Mouse (Mus musculus): ENCODE measurements around the gene Ghdc.

Ghdc gene

DNA sequence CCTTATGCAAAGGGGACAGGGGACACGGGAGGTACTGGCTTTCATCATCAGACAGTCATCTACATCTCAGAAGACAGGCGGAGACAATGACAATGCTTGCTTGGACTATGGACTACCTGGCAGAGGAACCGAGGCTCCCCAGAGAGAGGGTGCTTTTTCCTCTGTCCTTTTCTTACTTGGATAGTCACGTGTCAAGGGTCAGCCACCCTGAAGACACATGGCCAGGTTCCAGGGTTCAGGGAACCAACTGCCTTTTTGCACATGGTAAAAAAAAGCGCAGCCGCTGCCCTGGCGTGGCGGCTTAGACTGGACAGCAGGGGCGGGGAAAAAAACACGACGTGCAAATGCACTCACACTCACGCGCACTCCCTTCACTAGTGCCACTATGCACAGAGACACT, 11.8 kb upstream of the Ghdc start:
- DNase-seq (ENCODE audit: low spot score): no peak

DNA sequence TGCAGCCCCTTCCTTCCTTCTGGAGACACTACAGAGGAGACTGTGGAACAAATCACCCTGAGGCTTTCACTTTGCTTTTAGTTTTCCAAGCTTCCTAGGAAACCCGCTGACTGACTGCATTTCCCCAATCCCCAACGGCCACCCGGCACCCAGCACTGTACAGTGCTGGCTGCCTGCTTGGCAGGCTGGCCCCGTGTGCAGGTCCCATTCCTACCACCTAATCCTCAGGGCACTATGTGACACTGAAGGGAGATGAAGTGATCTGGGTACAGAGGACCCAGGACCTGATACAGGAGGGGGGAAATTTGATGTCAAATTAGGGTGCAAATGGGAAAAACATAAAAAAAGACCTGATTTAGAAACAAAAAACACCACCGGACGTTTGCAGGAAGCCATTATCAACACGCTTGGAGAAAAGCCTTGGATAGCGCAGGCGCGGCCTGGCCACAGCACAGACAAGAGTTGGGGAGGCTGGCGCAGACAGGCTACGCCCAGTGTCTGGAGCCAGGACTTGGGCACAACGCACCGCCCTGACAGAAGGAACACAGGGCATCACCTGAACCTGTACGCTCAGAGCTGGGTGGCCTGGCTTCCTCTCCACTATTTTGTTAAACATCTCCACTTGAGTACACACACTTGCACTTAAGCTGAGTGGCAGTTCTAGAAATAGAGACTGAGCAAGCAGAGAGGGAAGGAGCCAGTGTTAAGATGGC, 11.2 kb upstream of the Ghdc start:
- no peak for DNase-seq (ENCODE audit: low spot score)

DNA sequence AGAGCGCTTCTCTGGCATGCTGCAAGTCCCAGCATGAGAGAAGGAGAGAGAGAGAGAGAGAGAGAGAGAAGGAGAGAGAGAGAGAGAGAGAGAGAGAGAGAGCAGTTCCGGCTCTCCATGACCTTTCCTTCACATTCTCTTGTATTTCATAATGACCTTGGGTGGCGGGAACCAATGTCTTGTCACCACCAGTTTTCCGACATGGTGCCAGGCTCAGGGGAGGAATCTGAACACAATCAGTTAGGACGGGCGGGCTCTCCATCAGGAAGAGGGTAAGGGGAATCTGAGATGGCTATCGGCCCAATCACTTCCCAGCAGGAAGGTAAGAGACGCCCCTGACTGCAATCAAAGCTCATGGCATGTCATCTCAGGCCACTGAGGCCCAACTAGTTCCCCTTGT, 9.5 kb upstream of the Ghdc start:
- DNase-seq (ENCODE audit: low spot score): no peak

DNA sequence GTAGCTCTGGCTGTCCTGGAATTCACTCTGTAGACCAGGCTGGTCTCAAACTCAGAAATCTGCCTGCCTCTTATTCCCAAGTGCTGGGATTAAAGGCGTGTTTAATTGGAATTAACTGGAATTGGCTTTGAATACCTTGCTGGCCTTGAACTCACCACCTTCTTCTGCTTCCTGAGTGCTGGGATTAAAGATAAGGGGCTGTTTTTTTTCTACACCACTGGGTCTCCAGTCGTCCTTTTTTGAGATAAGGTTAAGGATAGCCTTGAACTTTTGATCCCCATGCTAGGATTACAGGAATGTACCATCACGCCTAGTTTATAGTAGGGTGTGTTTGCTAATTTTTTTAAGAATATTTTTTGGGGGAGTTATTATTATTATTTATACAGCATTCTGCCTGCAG, 7.3 kb upstream of the Ghdc start:
- no peak for DNase-seq (ENCODE audit: low spot score)

DNA sequence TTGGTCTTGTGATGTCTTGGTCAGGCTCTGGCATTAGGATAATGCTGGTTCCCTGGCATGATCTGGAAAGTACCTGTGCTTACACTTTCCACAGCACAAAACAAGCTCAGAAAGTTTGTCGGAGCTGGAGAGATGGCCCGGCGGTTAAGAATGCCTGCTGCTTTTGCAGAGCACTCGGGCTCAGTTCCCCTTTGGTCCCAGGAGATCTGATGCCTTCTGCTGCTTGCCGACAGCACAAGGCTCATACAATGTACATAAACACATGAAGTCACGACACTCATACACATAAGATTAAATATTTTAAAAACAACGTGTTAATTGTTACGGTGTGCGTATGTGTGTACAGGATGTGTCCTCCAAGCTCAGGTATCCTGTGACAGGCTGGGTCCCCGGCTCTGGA, 5.2 kb upstream of the Ghdc start:
- no peak for DNase-seq (ENCODE audit: low spot score)

DNA sequence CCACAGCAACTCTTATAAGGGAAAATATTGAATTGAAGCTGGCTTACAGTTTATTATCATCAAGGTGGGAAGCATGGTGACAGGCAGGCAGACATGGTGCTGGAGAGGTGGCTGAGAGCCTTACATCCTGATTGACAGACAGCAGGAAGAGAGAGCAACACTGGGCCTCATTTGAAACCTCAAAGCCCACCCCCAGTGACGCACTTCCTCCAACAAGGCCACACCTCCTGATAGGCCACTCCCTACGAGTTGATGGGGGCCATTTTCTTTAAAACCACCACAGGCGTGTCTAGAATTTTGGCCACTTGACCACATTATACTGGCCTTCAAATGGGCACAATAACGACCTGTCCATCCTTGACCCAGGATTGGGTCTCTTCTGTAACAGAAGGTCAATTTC, 3.5 kb upstream of the Ghdc start:
- DNase-seq (ENCODE audit: low spot score): no peak

DNA sequence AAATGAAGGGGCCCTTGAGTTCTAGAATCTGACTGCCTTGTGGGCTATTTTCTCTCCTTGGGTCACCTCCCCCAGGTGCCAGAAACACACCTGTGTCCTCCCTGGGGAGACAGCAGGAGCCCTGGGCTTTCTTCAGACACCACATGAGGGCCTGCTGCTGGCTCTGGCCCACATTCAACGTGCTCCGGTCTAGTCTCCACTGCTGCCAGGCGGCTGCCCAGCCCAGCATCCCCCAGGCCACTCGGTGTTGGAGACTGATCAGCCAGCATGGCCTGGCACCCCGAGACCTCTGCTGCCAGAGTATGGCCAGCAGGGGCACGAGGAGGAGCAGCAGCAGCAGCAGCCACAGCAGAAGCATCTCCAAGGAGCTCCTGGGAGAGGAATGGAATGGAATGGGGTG, 777 bp downstream of the Ghdc start:
- DNase-seq (ENCODE audit: low spot score): no peak

DNA sequence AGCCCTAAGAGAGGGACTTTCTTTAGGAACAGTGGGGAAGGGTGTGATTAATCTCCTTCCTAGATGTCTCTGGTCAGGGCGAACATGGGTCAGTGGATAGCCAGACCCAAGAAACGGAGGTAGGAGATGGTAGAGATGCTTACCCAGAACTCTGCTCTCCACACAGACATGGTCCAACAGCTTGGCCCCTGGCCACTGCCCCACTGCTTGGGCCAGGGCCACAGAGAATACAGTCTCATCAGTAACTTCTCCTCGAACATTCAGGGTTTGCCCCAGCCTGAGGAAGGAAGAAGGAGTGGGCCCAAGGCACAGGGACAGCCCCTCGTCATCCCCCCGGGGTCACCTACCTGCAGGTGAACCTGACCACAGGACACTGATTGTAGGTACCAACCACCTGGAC, 2.9 kb downstream of the Ghdc start:
- DNase-seq (ENCODE audit: low spot score): no peak

DNA sequence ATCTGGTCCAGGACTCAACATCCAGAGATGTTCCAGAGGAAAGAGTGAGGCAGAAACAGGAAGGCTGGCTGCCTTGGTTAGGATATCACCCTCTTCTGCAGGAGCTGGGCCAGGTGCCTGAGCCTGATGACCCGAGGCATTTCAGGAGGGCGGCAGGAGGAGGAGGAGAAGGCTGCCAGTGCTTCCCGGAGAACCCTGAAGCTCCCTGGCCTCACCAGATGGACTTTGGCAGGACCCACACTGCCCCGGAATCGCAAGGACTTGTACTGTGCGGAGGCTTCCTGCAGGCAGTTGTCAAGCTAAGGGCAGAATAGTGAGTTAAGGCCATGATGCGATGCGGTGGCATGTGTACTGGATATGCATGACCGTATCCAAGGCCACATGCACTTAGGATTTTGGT, 4.0 kb downstream of the Ghdc start:
- no peak for DNase-seq (ENCODE audit: low spot score)

DNA sequence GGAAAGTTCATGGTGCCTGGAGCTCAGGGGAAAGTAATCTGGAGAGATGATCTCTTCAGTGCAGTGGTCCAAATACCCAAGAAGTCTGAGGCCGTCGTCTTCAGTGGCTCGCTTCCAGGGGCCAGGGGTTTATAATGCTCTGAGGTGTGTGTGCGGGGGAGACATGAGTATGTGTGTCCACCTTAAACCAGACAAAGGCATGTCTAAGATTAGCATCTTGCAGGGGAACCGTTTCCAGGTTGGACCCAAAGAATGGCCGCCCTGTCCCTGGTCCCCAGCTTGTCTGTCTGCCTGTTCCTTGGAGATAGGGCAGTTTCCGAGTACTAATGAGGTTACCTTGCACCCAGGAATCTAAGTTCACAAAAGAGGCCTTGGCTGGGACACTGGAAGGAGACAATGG, 7.9 kb downstream of the Ghdc start, which contains the start of gene Hcrt:
TSS of gene Hcrt (minus strand) at position 101 of the 400 bp plus-strand sequence.
- DNase-seq (ENCODE audit: low spot score): no peak

DNA sequence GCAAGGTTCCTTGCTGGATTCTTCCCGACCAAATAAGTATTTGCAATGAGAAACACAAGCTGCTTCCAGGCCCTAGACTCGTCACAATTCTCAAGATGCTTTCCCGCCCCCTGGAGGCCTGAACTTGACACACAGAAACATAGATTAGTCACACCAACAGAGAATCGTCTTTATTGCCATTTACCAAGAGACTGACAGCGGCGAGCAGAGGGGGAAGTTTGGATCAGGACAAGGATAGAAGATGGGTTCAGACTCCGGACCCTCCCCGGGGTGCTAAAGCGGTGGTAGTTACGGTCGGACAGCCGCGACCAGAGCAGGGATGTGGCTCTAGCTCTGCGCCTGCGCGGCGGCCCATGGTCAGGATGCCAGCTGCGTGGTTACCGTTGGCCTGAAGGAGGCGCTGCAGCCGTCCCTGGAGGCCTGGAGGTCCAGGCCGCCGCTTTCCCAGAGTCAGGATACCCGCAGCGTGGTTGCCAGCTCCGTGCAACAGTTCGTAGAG, 9.2 kb downstream of the Ghdc start:
- DNase-seq (ENCODE audit: low spot score): peak; percentile 85

DNA sequence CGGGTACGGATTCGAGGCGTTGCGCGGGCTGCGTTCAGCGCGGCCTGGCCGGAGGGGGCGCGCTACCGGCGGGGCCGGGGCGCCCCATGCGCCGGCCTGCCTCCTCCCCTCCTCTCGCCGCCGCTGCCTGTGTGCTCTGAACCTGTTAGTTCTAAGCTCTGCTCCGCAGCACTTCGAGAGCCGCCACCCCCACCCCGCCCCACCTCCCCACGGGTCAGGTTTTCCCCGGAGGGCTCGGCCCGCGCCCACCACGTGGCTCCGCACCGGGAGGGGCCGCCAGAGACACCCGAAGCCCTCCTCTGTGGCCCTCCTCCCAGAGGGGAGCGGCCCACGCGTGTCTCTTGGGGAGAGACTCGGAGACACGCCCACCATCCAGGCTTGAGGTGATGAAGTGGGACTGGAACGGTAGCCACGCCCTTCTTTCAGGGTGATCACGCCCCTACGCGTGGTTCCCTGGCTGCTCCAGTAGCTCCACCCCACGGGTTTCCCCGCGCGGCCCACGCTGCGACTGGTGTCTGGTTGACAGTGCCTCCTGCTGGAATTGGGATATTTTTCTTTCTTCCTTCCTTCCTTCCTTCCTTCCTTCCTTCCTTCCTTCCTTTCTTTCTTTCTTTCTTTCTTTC, 11.0 kb downstream of the Ghdc start, which contains the start of gene Kcnh4:
TSS of gene Kcnh4 (minus strand) at position 332 of the 623 bp plus-strand sequence.
- peak; percentile 35 for DNase-seq (ENCODE audit: low spot score)

DNA sequence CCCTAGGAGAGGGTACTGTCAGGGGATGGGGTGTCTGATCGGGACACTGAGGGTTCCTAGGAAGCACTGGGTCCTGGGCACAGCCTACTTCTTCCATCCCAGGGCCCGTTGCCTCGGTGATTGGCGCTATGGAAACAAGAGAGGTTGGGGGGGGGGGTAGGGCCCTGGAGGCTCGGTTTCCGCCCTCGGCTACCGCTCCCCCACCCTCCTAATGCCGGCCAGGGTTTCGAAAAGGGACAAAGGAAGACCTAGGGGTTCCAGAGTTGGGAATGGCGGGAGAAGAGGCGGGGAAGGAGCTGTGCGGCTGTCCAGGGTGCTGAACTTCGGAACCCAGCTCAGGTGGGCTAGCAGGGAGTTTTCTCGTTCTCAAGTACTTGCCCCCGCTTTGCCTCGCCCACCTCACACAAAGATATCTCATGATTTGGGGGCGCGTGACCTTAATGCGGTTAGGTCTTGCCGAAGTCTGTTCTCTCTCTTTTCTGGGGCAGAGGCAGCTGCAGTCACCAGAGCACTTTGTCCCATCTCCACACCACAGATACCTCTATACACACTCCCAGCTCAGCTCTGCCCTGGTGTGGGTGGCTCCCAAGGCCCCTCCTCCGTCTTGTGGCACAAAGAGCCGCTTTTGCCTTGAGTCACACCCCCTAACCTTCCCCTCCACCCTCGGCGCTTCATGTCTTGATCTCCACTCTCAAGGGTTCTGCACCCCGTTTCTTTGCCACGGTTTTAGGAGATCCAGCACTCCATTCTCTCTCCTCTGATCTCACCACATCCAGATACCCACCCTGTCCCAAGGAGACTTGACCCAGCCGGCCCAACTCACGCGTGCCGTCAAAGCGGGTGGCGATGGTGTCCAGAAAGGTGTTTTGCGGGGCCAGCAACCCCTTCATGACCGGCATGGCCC, 11.8 kb downstream of the Ghdc start:
- peak; percentile 69 for DNase-seq (ENCODE audit: low spot score)

DNA sequence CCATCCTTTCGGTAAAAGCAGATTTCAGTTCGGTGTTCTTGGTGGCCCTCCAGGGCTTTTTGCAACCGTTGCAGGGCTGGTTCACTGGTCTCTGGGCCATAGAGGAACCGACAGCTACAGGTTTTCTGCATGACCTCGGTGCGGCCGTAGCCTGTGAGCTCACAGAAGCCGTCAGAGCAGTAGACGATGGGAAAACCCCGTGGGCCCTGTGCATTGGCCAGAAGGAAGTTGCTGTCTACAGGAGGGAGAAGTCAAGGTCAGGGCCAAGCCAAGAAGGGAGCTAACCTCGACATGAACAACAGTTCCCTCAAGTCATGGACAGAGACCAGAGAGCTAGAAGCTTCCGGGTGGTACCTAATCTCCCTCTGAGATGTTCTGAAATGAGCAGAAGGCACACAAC, 13.2 kb downstream of the Ghdc start:
- DNase-seq (ENCODE audit: low spot score): no peak

DNA sequence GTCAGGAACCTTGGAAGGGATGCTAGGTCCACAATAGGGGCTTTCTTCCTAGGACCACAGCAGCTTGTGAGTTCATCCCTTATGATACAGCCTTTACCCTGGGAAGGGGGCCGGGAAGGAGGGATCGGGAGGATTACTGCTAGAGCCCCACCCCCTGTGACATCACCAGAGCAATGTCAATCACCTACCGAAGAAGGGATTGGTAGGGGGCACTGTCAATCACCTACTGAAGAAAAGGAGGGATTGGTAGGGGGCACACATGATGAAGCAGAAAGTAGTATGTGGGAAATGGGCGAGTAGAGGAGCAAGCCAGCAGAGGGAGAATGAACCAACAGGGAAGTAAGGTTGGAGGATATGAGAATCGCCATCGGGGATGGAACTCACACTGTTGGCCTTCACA, 14.3 kb downstream of the Ghdc start:
- DNase-seq (ENCODE audit: low spot score): no peak

DNA sequence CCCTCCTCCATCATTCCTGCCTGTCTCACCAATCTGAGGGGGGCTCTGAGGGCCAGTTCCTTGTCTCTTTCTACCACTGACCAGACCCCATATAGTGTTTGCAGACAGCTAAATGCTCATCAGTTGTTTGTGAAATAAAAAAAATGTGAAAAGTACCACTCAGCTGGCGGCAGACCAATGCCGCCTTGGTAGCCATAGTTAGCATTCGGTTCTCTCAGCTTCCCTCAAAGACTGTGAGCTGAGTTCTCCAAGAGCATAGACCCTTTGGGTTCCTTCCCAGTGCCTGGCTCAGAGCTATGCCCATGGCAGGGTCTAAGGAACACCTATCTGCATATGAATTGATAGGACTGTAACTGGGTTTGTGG, 16.1 kb downstream of the Ghdc start:
- no peak for DNase-seq (ENCODE audit: low spot score)

DNA sequence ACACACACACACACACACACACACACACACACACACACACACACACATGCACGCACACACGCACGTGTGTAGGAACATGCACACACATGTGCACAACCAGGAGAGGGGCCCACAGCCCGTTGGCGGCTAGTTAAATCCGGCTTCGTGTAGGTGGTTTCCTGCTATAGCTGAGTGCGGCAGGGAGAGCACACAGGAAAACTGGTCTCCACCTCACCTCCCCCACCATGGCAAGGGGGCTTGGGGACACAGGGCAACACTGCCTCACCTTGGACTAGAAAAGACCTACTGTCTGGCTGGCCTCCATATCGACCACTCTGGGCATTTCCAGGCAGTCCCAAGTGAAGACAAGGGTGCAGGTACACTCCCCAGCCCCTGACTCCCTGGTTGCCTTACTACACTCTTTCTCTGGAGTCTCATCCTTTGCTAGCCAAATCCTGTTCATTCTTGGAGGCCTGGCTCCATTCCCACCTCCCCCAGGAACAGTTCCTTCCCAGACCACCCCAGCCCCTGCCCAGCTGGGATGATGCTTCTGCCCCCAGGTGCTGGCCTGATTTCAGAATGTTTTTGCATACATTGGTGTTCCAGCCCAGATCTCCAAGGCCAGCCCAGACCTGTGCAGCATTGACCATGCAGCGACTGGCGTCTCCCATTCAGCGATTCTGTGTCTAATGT, 16.6 kb downstream of the Ghdc start:
- DNase-seq (ENCODE audit: low spot score): no peak

DNA sequence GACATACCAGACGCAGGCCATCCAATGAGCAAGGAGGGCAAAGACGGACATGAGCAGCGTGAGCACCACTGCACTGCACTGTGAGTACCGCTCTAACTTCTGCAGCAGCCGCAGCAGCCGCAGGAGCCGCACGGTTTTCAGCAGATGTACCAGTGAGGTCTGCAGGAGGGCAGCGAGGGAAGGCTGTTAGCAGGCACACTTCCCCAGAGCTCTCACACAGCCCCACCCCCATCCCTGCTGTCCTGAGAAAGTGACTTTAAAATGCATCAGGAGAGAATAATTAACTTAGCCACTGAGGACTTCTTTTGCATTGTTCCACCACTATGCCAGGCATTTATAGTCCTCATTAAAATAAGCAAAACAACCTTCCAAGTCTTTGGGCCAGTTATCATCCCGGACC, 18.5 kb downstream of the Ghdc start:
- no peak for DNase-seq (ENCODE audit: low spot score)

DNA sequence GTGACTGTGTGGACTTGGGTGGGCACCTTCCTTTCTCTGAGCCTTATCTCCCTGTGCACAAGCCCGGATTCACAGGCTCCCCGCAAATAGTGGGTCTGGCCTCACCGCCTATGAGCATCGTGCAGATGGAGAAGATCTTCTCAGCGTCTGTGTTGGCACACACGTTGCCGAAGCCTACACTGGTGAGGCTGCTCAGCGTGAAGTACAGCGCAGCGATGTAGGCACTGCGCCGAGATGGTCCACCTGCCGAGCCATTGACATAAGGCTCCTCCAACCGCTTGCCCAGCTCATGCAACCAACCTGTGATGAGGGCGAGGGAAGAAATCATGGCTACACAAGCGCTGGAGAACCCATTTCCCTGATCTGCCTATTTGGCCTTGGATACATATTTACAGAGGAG, 20.6 kb downstream of the Ghdc start:
- DNase-seq (ENCODE audit: low spot score): no peak

DNA sequence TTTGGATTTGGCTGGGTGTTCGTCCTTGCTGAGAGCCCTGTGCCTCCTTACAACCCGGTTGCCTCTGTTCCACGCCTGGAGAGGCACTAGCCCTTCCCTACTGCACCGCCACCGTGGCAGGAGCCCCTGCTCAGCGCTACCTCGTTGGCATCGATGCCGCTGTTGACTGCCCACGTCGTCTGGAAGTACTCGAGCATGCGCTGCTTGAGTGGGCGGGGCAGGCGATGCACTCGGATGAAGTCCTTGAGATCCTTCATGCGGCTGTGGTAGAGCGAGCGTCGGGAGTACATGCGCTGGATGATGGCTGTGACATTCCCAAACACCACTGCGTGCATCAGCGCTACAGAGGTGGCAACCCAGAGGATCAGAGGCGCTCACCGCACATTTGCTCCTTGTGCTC, 21.3 kb downstream of the Ghdc start:
- no peak for DNase-seq (ENCODE audit: low spot score)

DNA sequence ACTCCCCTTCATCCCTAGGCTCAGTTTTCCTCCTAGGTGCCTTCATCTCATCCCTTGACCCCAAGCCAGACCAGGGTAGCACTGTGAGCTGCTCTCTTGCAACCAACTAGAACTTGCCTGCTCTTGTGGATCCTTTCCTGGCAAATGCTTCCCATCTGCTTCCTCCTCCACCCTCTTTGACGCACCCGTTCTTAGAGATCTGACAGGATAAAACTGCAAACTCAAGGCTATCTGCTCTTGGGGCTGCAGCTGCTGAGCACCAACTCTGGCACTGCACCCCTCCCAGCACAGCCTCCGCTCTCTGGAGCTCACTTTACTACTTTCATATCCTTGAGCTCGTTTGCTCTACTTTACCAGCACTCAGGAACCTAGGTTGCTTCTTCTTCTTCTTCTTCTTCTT, 22.1 kb downstream of the Ghdc start:
- DNase-seq (ENCODE audit: low spot score): no peak

DNA sequence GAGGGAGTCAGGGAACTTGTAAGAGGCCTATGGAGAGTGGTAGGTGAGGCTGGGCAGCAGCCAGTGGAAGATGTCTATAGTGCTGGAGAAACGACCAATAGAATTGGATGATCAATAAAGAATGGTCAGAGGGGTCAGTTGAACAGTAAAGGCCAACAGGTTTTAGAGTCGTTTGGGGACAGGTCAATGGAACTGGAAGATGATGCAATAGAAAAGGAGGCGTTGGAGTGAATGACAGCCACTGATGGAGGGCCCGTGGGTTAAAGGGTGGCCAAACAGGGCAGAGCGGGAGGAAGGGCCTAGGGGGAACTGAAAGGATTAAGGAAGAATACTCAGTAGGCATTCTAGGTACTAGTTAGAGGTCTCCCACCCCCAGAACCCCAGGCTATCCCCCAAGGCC, 23.6 kb downstream of the Ghdc start:
- no peak for DNase-seq (ENCODE audit: low spot score)
